Mouse (Mus musculus): ENCODE measurements around the gene Usp6nl.

Gene Usp6nl

DNA sequence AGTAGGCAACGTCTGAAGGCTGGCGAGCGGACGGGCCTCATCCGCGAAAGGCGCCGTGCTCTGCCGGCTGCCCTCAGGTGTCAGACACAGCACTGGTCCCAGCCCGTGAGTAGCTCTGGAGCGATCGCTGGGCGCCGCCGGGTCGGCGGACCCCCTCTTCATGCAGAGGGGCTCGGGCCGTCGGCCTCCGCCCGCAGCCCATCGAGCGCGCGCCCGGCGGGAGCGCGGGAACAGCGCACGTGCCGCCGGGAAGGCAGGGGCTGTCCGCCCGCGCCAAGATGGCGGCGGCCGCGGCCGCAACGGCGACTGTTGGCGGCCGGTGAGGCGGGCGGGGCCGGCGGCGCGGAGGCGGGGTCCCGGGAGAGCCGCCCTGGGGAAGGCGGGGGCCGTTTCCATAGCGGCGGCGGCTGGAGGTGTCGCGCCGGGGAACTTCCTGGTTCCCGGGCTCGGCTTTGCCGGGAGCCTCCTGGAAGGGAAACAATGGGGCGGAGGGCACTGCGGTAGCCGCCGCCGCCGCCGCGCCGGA, at the start of gene Usp6nl:
Gene Usp6nl (plus strand): TSS at position 292 of the 526 bp plus-strand sequence.
- in situ Hi-C loops (cut with MboI) = no loop called here

DNA sequence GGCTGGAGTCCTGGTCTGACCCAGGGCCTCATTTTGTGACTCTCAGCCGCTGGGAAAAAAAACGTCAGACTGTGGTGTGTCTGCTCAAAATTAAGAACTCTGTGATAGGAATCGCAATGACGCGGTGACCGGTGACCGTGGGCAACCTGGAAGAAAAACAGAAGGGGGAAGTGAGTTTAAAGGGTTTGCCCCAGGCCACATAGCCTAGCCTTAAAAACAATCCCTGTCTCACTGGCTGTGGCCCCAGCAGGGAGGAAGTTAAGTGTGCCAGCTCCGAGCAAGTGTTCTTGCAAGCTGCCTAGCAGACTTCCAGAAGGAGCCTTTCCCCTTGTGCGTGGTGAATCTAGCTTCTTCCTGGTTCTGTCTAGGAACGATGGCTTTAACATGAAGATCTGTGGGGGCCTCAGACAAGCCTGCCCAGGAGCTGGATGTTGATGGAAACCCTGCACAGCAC, 49.0 kb upstream of the Usp6nl start:
- in situ Hi-C loops (cut with MboI) = no loop called here

DNA sequence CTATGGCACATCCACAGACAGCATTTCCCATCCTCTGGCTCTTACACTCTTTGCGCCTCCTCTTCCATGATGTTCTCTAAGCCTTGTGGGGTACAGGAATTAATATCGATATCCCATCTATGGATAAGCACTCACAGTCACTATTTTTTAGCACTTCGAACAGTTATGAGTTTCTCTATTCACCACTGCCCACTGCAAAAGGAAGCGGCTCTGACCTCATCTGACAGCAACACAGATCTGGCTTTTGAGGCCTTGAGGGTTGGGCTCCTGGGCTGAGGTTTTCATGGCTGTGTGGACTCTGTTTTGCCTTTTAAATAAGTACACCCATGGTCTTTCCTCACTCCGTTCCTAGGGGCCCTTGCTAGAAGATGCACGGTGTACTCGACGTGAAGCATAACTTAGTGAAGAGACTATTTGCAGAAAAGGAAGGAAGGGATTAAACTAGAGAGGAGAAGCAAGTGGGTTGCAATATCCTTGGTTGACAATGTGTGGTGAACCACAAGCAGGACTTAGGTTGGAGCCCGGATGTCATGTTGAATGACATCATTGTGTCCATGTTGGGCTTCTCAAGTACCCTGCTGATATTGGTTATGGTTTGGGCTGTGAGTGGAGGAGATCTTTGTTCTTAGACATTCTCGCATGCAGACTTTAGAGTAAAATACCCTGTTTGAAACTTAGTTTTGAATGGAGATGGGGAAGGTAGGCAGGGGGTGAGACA, 43.5 kb upstream of the Usp6nl start:
- in situ Hi-C loops (cut with MboI) = no loop called here

DNA sequence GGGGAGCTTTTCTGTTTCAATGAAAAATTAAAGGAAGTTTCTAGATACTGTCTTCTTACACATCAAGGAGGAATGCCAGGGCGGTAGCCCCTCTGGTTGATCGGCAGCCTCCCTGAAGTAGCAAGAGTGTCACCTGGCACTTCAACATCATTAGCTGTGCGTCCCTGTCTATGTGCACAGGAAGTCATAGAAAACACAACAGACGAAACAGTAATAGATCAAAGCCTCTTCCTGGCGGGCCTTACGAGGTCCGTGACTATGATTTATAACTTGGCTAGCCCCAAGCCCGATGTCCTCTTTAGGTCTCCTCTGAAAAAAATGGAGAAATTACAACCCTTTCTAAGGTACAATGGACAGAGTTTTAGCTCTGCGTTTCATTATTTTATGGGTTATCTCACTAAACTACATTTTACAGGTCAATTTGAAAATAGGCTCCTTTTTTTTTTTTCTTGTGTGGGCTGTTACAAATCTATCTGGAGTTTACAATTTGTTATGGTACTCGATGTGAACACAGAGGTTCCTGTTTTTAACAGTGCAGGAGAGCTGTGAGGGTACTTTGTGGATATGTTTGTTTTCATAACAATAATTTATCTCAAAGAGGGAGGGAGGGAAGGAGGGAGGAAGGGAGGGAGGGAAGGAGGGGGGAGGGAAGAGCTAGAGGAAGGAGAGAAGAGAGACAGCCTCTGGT, 42.7 kb upstream of the Usp6nl start:
- in situ Hi-C loops (cut with MboI) = no loop called here

- in situ Hi-C loops (cut with MboI) = no loop called here
Measured at GRCm38 (mm10) chr2:6283569-6283968, 38.9 kb upstream of the Usp6nl start.

GRCm38 (mm10) chr2:6284784-6285183, 37.7 kb upstream of the Usp6nl start:
- in situ Hi-C loops (cut with MboI) = no loop called here

GRCm38 (mm10) chr2:6285794-6286193, 36.7 kb upstream of the Usp6nl start:
- in situ Hi-C loops (cut with MboI) = no loop called here

DNA sequence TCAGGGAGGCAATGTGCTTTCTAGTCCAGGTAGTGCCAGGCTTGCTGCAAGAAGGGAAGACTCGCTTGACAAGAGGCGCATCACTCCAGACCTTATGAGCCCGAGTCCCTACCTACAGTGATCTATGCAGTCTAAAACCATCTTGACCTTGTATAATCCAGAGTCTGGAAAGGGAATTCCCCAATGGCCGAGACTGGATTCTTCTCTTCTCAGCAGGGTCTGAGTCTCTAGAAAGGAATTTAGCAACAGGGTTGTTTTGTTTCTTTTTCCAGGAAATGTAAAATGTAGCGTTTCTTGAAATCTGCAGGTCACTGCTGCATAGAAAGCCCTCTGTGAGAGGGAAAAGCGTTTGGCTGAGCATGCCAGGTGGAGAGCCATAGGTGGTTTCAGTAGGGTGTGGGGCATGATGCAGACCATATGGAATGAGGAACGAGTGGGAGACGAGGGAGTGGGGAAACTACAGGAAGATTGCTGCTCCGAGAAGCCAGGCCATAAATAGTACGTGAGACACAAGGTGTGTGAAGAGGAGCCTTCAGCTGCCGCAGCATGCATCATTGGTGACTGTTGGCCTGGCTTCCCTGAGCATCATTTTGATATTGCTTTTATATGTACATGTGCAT, 28.5 kb upstream of the Usp6nl start:
- in situ Hi-C loops (cut with MboI) = no loop called here

- in situ Hi-C loops (cut with MboI) = no loop called here
Measured at GRCm38 (mm10) chr2:6294993-6295628, 27.4 kb upstream of the Usp6nl start.

GRCm38 (mm10) chr2:6304768-6305167, 17.7 kb upstream of the Usp6nl start:
- in situ Hi-C loops (cut with MboI) = loop anchor here (5.0 kb wide), 1 partner anchor 47 kb away; no protein-coding TSS in a partner anchor

- in situ Hi-C loops (cut with MboI) = loop anchor here (5.0 kb wide), 1 partner anchor 50 kb away; no protein-coding TSS in a partner anchor
Measured at GRCm38 (mm10) chr2:6306861-6307260, 15.6 kb upstream of the Usp6nl start.

DNA sequence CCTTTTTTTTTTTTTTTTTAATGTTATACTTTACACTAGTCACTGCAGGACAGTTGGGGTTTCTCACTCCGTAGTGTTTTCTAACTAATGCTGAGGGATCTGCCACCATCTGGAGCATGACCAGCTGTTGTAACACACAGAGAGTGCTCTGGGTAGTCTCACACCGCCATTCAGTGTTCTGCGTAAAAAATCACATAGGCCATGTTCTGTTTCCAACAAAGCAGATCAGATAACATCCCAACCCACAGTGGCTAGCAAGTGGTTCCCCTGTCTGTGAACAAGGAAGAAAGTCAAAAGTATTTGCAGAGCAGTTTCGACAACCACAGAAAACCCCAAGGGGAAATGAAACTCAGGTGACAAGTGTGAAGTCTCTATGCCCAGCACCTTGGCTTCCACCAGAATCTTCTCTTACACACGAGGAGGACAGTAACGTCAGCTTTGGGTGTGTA, 13.1 kb upstream of the Usp6nl start:
- in situ Hi-C loops (cut with MboI) = loop anchor here (5.0 kb wide), 1 partner anchor 52 kb away; no protein-coding TSS in a partner anchor

- in situ Hi-C loops (cut with MboI) = no loop called here
Measured at GRCm38 (mm10) chr2:6312764-6313163, 9.7 kb upstream of the Usp6nl start.

DNA sequence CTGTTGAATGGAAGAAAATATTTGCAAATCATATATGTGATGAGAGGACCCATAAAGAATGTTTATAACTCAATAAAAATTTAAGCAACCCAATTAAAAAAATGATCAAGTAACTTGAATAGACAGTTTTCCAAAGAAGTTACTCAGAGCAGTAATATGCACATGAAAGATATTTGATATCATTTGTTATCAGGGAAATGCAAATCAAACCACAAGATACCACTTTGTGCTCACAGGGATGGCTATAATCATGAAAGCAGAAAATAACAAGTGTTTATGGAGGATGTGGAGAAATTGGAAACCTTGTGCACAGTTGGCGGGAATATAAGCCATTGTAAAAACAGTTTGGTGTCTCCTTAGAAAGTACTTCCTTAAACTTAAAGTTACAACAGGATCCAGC, 8.7 kb upstream of the Usp6nl start:
- in situ Hi-C loops (cut with MboI) = no loop called here

DNA sequence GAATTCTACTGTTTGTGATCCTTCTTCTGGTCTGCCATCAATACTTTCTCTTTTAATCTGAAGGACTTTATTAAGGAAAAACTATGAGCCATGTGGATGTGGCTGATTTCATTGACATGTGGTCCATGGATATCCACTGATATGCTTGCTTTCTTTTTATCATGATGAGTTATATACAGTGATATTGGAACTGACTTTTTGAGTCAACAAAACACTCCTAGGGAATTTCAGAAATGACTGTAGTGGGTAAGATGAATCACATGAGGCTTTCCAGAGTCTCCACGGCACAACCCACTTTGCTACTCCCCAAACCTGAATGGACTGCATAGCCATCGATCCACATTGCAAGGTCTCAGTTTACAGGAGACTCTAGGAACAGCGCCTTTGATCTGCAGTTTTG, 2.3 kb upstream of the Usp6nl start:
- in situ Hi-C loops (cut with MboI) = no loop called here

- in situ Hi-C loops (cut with MboI) = no loop called here
Measured at GRCm38 (mm10) chr2:6321769-6322375, 595 bp upstream of the Usp6nl start.

DNA sequence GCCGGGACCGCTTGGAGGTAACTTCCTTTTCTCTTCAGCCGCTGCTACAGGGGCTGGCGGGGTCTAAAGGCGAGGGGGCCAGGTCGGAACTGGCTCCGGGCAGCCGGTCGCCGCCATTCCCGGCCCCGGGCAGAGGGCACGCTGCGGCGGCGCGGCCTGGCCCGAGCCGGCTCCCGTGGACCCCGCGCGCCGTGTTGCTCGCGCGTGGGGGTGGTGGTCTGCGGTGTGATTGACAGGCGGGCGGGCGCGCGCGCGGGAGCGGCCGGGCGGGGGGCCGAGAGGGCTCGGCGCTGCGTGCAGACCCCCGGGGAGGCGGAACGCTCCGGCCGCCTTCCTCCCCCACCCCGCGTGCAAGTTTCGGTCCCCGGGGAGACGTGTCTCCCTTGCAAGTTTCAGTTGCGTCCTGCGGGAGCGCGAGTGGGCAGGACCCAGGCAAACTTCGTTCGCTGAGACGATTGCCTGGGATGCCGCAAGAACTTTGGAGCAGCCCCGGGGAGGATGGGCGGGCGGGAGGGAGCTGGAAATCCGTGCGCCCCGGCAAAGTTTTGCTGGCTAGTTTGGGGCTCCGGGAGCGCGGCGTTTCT, 563 bp downstream of the Usp6nl start:
- in situ Hi-C loops (cut with MboI) = no loop called here

DNA sequence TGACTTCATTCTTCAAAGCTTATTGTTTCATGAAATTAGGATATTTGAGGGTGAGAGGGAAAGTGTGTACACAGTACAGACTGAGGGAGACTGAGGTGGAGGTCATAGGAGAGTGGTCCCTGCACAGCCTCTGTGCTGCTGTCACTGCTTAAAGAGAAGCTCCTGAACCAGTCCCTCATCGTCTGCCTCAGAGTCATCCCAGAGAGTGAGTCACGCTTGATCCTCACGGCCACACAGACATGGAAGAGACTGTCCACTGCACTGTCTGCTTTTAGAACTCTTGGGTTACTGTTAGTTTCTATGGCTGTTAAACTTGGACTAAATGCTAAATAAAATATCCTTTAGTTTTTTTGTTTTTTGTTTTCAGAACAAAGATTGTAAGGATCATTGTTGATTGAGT, 3.2 kb downstream of the Usp6nl start:
- in situ Hi-C loops (cut with MboI) = no loop called here

DNA sequence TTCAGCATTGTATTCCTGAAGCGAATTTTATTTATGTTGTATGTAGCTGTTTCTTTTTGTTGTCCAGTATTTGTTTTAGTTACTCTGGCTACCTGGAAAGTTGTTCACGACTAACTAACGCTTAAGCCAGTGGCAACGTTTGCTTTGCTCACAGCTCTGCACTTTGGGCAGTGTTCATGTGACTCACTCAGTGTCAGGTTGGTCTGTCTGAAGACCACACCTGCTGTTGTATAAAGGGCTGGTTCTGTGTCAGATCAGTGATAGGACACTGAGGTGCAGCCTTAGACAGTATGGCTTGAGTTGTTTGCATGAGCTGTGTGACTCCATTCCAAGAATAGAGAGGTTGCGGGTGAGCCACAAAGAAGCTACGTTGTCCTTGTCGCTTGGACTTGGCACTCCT, 6.5 kb downstream of the Usp6nl start:
- in situ Hi-C loops (cut with MboI) = no loop called here

DNA sequence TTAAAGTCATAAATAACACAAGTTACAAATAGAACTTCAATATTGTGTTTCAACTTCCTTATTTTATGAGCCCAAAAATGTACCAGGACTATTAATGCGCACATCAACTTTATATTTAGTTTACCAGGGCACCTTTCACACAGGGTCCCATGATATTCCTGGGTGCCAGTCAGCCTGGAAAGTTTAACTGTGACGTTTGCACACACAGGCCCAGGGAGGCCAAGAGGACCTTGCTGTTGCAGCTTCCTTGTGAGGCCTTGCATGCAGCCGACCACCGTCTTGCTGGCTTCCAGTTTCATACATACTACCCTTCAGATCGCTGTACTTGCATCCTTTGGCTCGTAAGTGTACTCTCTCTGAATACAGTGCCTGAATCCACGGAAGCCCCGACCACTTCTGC, 8.3 kb downstream of the Usp6nl start:
- in situ Hi-C loops (cut with MboI) = no loop called here
